Mouse (Mus musculus): ENCODE results near the gene Papss2.

GRCm38 (mm10) chr19:32643642-32644041 is 48.1 kb downstream of the Papss2 start:
- no peak for TF ChIP-seq CTCF (IDR thresholded peaks at IDR 0.05; ENCODE audit: borderline replicate concordance, insufficient read depth, low read depth, low read length)
- TF ChIP-seq POLR2A (IDR thresholded peaks at IDR 0.05; ENCODE audit: borderline replicate concordance, insufficient read depth, low read length): no peak

Data from cerebellum, adult 2 months (tissue).